Mouse (Mus musculus) cerebellum, adult 11 months (tissue): ENCODE measurements around the gene Pla2g4b.

Experiments used
- DNase-seq: peaks from one replicate; pipeline ENCODE4 v3.0.0; 2022

The Pla2g4b gene

DNA sequence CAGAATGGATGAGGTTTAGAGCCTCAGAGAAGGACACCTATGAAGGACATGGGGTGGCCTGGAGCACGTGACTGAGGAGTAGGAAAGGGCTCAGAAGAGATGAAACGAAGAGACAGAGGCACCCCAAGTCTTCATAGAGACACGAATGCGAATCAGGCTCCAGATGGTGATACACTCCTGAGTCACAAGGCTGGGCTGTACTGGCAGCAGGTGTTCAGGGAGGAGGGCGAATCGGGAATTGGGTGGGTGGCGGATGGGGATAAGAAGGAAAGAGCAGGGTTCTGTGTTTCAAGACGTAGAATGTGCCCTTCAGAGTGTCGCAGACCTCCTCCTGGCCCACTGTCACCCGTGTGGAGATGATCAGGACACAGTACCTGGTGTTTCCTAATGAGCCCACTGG is 32.0 kb downstream of the Pla2g4b start:
- no peak for DNase-seq

DNA sequence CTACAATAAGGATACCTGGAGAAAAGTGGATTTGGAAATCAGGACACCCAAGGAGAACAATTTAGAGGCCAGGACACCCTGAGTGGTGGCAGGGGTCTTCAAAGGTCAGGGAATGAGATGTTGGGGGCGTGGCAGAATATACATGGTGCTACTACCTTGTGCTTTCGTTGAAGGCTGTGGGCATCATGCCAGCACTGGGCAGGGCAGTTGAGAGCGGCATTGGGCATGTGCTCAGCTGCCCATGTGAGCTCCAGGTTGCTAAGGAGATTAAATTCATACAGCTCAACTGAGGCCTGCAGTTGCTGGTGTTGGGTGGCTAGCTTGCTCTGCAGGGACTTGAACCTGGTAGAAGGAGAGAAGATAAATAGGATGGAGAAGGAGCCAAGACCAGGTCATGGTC is 33.0 kb downstream of the Pla2g4b start:
- DNase-seq = no peak

DNA sequence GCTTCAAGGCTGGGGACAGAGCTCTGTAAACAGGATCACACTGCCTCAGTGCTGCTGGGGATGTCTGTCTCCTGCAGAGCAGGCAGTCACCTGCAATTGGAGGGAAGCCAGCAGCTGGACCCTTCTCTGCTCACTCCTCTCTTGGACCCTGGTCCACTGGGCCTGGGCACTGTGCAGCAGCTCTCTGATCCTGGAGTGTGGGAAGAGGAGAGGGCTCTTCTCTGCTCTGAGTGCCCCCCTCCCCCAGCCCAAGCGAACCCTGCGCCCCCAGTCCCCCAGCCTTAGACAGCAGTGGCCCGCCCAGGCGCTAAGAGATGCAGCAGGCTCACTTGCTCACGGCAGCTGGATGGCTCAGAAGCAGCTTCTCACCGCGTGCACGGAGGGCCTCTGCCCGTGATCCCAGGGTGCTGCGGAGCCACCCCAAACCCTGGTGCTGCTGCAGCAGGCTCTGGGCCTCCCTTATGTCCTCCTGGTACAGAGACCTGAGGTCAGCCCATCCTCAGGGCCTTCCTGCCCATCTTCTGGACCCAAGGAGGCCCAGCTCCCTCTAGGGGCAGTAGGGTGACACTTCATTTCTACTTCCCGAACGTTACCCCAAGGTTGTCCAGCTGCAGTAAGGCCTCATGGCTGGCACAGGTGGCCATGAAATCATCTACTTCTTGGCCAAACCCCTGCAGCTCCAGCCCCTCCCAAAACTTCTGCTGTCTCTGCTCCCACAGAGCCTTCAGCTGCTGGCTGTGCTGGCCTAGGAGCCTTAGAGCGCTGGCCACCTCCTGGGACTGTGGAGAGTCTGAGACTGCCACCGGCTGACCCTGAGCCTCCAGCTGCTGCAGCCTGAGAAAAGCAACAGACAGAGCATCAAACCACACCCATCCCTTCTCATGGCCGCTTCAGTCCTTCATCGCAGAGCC is 35.6 kb downstream of the Pla2g4b start:
- peak; percentile 28 for DNase-seq

DNA sequence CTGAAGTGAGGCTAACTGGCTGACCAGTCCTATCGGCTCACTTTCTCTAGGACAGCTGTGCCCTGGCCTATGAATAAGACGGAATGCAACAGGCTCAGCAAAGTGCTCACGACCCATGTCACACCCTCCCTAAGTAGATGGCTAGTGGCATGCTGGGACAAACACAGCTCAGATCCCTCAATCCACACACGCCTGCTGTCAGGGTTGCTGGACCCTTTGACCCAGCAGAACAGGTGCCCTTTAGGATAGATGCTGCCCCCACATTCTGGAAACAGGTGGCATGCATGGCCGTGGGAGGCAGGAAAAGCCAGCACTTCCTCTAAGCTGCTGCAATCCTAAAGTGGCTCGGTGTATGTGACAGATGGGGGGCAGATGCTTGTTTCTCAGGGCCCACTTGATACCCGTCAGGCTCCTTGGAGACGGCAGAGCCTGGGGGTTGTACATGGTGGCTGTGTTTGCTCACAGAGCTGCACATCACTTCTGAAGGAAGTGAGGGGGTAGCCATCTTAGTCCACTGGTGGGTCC is 36.3 kb downstream of the Pla2g4b start:
- no peak for DNase-seq

DNA sequence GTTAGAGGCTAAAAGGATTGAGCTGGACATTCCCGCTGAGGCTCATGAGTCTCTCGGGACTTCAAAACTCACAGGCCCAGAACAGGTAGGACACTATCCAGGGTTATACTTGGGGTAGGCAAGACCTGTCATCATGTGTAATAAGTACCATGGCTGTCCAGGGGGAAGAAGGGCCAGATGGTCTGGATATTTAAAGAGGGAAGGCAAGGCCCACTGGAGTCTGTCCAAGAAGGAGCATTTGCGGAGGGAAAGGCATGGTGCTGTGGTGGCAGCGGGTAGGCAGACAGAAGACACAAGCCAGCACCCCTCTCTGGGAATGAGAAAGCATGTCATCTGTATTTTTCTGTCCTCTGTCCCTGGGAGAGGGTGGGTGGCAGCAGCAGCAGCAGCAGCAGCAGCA is 40.9 kb downstream of the Pla2g4b start:
- no peak for DNase-seq

DNA sequence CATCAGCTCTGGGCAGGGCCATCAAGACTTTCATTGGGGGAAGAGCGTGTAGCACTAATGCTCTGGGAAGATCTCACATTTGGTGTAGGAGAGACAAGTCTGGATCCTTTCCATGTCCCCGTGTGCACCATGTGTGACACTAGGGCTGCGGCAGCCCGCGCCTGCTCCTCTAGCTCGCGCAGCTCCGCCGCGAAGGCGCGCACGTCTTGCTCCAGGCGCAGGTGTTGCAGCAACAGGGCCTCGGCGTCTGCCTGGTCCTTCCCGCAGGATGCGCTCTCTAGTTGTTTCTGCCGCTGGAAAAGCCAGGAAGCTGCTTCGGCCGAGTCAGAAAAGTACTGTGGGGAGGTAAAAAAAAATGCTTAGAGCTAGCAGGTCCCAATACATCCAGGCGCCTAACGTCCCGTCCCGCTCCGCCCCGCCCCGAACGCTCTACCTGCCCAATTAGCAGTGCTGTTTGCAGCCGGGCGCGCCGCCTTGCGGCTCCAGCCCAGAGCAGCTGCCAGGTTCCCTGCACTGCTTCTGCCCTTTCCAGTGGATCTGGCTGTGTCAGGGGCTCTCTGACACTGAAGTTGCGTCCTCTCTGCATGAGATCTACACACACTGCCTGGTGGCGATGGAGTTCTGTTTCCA is 43.0 kb downstream of the Pla2g4b start:
- peak; percentile 55 for DNase-seq

DNA sequence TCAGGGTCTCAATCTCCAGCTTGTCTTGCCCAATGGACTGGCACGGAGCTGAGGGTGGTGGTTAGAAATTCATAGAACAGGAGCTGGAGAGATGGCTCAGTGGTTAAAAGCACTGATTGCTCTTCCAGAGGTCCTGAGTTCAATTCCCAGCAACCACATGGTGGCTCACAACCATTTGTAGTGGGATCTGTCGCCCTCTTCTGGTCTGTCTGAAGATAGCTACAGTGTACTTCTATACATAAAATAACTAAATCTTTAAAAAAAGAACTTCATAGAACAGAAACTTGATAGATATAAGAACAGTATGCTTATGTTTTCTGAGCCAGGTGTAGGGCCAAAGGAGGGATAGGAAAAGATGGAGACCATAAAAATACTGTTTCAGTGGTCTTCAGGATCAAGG is 49.2 kb downstream of the Pla2g4b start:
- no peak for DNase-seq

DNA sequence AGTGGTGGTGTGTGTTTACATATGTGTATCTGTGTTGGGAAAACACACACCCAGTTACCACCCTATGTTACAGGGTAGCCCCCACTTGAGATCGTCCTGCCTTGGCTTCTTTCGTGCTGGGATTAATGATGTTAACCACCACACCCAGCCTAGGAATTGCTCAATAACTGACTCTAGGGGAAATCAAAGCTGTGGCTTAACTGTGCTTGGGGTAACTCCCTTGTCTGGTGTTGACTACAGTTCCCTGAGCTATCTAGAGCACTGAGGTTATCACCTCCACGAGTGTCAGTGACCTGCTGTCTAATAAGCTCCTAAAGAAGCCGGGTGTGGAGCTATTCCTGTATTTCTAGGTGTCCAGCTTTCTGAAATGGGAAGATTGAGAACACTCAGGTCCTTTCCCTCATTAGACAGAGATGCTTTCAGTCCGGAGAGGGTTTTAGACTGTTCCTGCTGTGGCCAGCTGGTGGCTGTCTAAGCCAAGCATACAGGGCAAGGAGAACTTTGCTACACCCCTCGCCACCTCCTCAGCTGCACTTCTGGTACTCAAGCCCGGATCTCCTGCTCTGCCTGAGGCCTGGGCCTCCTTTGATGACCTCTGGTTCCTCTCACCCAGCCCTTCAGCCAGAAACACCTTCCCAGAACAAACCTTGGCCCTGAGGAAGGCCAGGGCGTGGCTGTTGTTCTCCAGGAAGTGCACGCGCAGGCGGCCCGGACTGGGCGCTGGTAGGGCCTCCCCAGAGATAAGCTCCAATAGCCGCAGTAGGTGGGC is 51.6 kb downstream of the Pla2g4b start:
- DNase-seq = no peak

DNA sequence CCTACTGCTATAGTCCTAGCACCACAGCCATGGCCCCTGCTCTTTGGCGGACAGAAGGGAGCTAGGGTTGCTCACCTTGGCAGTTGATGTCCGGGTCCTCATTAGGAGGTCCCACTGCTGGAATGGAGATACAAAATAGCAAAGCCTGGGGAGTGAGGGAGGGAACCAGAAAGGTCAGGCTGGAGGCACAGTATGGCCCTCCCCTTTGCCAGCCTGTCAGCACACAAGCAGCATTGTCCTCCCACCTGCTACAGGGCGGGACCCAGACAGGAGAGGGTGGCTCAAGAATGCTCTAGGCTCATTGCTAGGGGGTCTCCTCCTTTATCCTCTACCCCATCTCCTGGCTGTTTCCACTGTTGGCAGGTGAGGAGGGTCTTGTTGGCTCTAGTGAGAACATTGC is 52.8 kb downstream of the Pla2g4b start:
- no peak for DNase-seq

DNA sequence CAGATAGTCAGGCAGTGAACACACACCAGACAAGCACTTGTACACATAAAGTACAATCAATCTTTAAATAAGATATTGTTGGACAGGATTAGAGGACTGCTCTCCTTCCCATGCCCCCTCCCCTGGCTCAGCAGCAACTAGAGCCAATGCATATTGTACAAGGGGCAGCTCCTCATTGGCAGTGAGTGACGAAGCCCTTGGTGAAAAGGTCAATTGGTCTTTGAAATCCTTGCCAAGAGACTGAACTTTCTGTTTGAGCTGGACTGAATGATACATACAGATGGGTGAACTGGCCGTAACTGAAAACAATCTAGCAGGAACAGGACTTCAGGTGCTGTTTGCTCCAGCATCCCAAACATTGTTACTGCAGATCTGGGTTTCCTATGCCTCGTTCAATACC is 54.2 kb downstream of the Pla2g4b start:
- DNase-seq = no peak

DNA sequence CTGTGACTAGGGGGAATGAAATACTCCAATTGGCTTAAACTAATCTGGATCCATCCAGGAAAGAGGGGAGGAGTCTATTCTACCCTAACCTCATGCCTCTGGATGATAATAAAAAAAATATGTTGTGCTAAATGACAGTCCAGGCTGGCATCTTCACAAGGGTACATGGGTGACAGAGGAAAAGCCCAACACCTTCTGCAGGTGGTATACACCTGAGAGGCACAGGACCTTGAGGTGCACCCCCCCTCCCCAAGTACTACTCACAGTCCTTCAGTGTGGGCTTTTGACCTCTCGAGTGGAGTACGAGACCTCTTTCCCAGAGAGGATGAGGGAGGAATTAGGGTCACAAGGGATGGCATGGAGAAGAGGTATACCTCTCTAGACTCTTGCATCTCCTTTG is 54.7 kb downstream of the Pla2g4b start:
- no peak for DNase-seq

DNA sequence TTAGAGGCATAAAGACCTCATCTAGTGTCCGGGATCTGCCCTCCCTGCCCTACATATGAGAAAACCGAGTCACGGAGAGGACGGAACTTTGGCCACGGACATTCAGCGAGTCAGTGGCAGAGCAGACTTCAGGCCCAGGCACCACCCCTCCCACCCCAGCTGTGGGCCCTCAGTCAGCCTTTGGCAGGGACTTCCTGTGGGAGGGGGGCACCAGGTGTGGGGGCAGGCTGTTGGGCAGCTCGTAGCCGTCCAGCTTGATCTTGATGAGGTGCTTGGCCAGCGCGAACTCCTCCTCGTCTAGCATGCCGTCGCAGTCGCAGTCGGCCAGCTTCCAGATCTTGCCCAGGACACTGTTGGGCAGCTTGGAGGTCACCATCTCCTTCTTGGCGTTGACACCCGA is 57.8 kb downstream of the Pla2g4b start:
- no peak for DNase-seq
